Mouse (Mus musculus) brain, embryonic 14.5 days (tissue): ENCODE data around the gene E430018J23Rik.

Experiments used
- CTCF ChIP-seq: fragments of 200-500 bp; IDR thresholded peaks from 2 replicates; pipeline ENCODE4 v1.5.1; 2012; ENCODE audit warnings: inconsistent platforms, mild to moderate bottlenecking, moderate library complexity, borderline replicate concordance; ENCODE audit not compliant: insufficient read depth, insufficient read length; ENCODE audit errors: extremely low read depth
- POLR2A ChIP-seq: fragments of 200-500 bp; IDR thresholded peaks from 2 replicates; pipeline ENCODE4 v1.6.1; 2012; ENCODE audit warnings: mild to moderate bottlenecking, inconsistent platforms, borderline replicate concordance; ENCODE audit not compliant: poor library complexity, insufficient read depth, insufficient read length, severe bottlenecking; ENCODE audit errors: extremely low read depth

DNA sequence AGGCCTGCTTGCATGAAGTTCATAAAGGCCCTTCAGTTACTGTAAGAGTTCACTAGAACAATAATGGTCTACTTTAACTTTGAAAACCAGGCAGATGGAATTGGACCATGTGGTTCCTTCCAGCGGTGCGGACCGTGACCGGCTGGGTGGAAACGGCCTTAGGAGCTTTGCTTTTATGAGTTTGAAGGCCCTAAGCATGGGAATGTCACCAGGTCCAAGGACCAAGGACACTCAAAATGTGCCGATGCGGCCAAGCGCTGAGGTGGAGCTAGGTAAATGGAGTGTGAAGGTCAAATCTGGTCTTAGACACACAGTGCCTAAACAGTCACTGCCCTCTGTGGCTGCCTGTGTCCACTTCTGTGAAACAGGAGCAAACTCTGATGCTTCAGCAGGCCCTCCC lies 52.1 kb downstream of the E430018J23Rik start:
- TF ChIP-seq CTCF (no peak), POLR2A (no peak)
